Mouse (Mus musculus) MEL (cell line): ENCODE data around the gene Krtap5-2.

Experiments used
- EP300 ChIP-seq, 2 experiments: IDR thresholded peaks; 2 replicates each; pipeline ENCODE4 v1.6.1; 2011; ENCODE audit warnings: improper control_type of control experiment in 2 of 2, low read length in 2 of 2, low read depth in 1 of 2, mild to moderate bottlenecking in 1 of 2
- POLR2A ChIP-seq, 2 experiments: IDR thresholded peaks; 2 replicates each; pipeline ENCODE4 v1.6.1; 2011 to 2012; ENCODE audit warnings: low read length in 2 of 2, mild to moderate bottlenecking in 2 of 2, control low read depth in 1 of 2, improper control_type of control experiment in 1 of 2, low read depth in 1 of 2, moderate library complexity in 1 of 2; ENCODE audit not compliant: control insufficient read depth in 1 of 2, insufficient read depth in 1 of 2, poor library complexity in 1 of 2
- RAD21 ChIP-seq: IDR thresholded peaks from 2 replicates; pipeline ENCODE4 v1.6.1; 2011; ENCODE audit warnings: mild to moderate bottlenecking, low read depth, low read length, improper control_type of control experiment
- ZC3H11A ChIP-seq: IDR thresholded peaks from 2 replicates; pipeline ENCODE4 v1.6.1; 2012; ENCODE audit warnings: low read depth, mild to moderate bottlenecking, inconsistent platforms, low read length, improper control_type of control experiment

- no peak for TF ChIP-seq POLR2A (IDR thresholded peaks at IDR 0.05; ENCODE audit: control insufficient read depth in 1 of 2, insufficient read depth in 1 of 2, low read depth in 1 of 2, low read length in 2 of 2, poor library complexity in 1 of 2)
- TF ChIP-seq RAD21: no peak
- TF ChIP-seq EP300 (IDR thresholded peaks at IDR 0.05; ENCODE audit: low read depth in 1 of 2, low read length in 2 of 2): no peak
- TF ChIP-seq ZC3H11A: no peak
Observed at GRCm38 (mm10) chr7:142159366-142159765, 16.4 kb downstream of the Krtap5-2 start.
